Mouse (Mus musculus): Measurements from ENCODE around the gene Gm3448.

Gene Gm3448

GRCm38 (mm10) chr17:14959979-14960378 lies 81.4 kb downstream of the Gm3448 start:
- DNase-seq (ENCODE audit: low spot score): no peak

GRCm38 (mm10) chr17:14958686-14959327 lies 82.5 kb downstream of the Gm3448 start:
- no peak for DNase-seq (ENCODE audit: low spot score)

DNA sequence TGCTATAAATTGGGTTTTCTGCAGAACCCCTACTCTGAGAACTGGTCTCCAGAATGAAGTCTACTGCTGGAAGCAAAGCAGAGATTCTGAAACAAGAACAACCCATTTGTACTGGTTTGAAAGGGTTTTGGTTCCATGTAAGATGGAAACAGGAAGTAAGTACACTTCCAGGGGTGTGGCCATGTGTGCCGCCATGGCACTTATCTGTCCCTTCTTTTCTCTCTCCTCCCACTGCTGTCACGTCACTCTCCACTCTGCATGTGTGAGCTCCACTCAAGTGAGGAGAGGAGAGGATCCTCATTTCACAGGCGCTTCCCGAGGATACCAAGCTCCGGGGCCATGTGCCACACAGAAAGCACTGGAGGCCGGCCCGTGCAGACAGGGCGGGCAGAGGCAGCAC lies 87.9 kb downstream of the Gm3448 start:
- no peak for DNase-seq (ENCODE audit: low spot score)

GRCm38 (mm10) chr17:14949161-14949827 lies 92.0 kb downstream of the Gm3448 start:
- no peak for DNase-seq (ENCODE audit: low spot score)
